Mouse (Mus musculus) stomach, embryonic 14.5 days (tissue): ENCODE measurements around the gene Smim23. TPM values are rescaled to one million over a fixed set of nuclear protein-coding genes. Genes with fewer than 3 reads are reported as not detected.

Source experiments
- polyA plus RNA-seq: library from polyadenylated mRNA; unstranded; fragments of >200 nt; fragmentation: Nextera tagmentation; extraction: Ambion mirVana; gene quantifications from 2 replicates; pipeline ENCODE4 v1.2.1, GENCODE M21; 2014

The Smim23 gene
- polyA plus RNA-seq, 1 experiment from 2014 or later = not detected

Other genes starting within 250 kb of the Smim23 start
- gene Fbxw11, start 181.9 kb downstream of the Smim23 start, polyA plus RNA-seq = 65.1 and 67.3 TPM in 2 replicates